Mouse (Mus musculus) liver, adult 2 months (tissue): ENCODE data around the gene Aebp2. TPM values are rescaled to one million over a fixed set of nuclear protein-coding genes. Genes with fewer than 3 reads are reported as not detected.

Source experiments
- DNase-seq: peaks from one replicate; pipeline ENCODE4 v3.0.0-alpha.2; 2011; ENCODE audit warnings: low read depth, low spot score; ENCODE audit errors: extremely low read depth
- H3K27ac ChIP-seq: fragments of 200-500 bp; replicated peaks from 2 replicates; pipeline ENCODE4 v1.5.1; 2012; ENCODE audit warnings: low read depth, mild to moderate bottlenecking, control low read depth, inconsistent platforms, low read length; ENCODE audit not compliant: insufficient read depth
- H3K27me3 ChIP-seq: fragments of 200-500 bp; 2 replicates; pipeline ENCODE4 v1.6.1; 2012; ENCODE audit warnings: mild to moderate bottlenecking, moderate library complexity, low read length, inconsistent platforms; ENCODE audit not compliant: control insufficient read depth, insufficient read depth
- H3K36me3 ChIP-seq: fragments of 200-500 bp; 2 replicates; pipeline ENCODE4 v1.6.1; 2012; ENCODE audit warnings: low read length, inconsistent platforms; ENCODE audit not compliant: control insufficient read depth, insufficient read depth
- H3K4me1 ChIP-seq: fragments of 200-500 bp; 2 replicates; pipeline ENCODE4 v1.6.1; 2011; ENCODE audit warnings: low read length; ENCODE audit not compliant: control insufficient read depth, insufficient read depth
- H3K4me3 ChIP-seq: fragments of 200-500 bp; 2 replicates; pipeline ENCODE4 v1.5.1; 2011; ENCODE audit warnings: low read depth, mild to moderate bottlenecking, control low read depth, low read length, moderate library complexity; ENCODE audit not compliant: insufficient read depth
- H3K79me2 ChIP-seq: fragments of 200-500 bp; 2 replicates; pipeline ENCODE4 v1.6.1; 2012; ENCODE audit warnings: inconsistent platforms, mild to moderate bottlenecking, low read length, moderate library complexity; ENCODE audit not compliant: control insufficient read depth, insufficient read depth
- H3K9ac ChIP-seq: fragments of 200-500 bp; 2 replicates; pipeline ENCODE4 v1.6.1; 2012; ENCODE audit warnings: low read depth, mild to moderate bottlenecking, control low read depth, inconsistent platforms, low read length
- CTCF ChIP-seq: fragments of 200-500 bp; IDR thresholded peaks from 2 replicates; pipeline ENCODE4 v1.5.1; 2011; ENCODE audit warnings: low read depth, low read length, control low read depth
- POLR2A ChIP-seq: fragments of 200-500 bp; IDR thresholded peaks from 2 replicates; pipeline ENCODE4 v1.6.1; 2011; ENCODE audit warnings: low read length, control low read depth; ENCODE audit not compliant: insufficient read depth; ENCODE audit errors: extremely low read depth
- WGBS: fragments of 180-500 bp; shearing (Covaris S2); methylation state at CpG from one replicate; pipeline ENCODE4 v1.1.7; 2018; 5-methylcytosine and 5-hydroxymethylcytosine counted together
- polyA plus RNA-seq: library from polyadenylated mRNA; depleted of rRNA; stranded (reverse); fragments of >200 nt; gene quantifications from 2 replicates; pipeline ENCODE4 v1.2.3, GENCODE M21; 2012
- total RNA-seq: library from RNA; depleted of rRNA; stranded (reverse); fragments of >200 nt; gene quantifications from 2 replicates; pipeline ENCODE4 v1.2.3, GENCODE M21; 2014

Gene Aebp2
- total and polyA plus RNA-seq, 2 experiments = 10.0 to 13.5 TPM

- Histone ChIP-seq H3K4me3 (no peak overlapping the region), H3K36me3 (peaks cover 24% of the 10 kb centered on the region), H3K4me1 (no peaks in the 10 kb centered on the region), H3K27ac (no peak overlapping the region), H3K79me2 (no peaks in the 10 kb centered on the region), H3K9ac (no peak overlapping the region), H3K27me3 (no peaks in the 10 kb centered on the region)
- DNase-seq = no peak
- WGBS = 97% methylated on average over 7 of the region's 7 CpGs
- TF ChIP-seq CTCF = no peak
- TF ChIP-seq POLR2A = no peak
These were observed 29.5 kb downstream of the Aebp2 start for GRCm38 (mm10) chr6:140651923-140652322.

- TF ChIP-seq POLR2A (no peak), CTCF (no peak)
- H3K4me1 ChIP-seq = peaks cover under 1% of the 10 kb centered on the region; the same call in 1 of the 2 replicates
- DNase-seq = no peak
- H3K27ac ChIP-seq = no peak overlapping the region
- no peaks in the 10 kb centered on the region for H3K79me2 ChIP-seq
- H3K27me3 ChIP-seq = no peaks in the 10 kb centered on the region
- H3K4me3 ChIP-seq = no peak overlapping the region
- 97% methylated on average over 7 of the region's 7 CpGs for WGBS
- H3K36me3 ChIP-seq = peaks cover 11% of the 10 kb centered on the region; the same call in 1 of the 2 replicates
- no peak overlapping the region for H3K9ac ChIP-seq
These were observed 33.0 kb downstream of the Aebp2 start for GRCm38 (mm10) chr6:140655451-140655850.

GRCm38 (mm10) chr6:140656991-140657390, 34.5 kb downstream of the Aebp2 start:
- TF ChIP-seq CTCF (no peak), POLR2A (no peak)
- H3K36me3 ChIP-seq = peaks cover 8% of the 10 kb centered on the region; the same call in 1 of the 2 replicates
- DNase-seq = no peak
- no peak overlapping the region for H3K4me3 ChIP-seq
- no peaks in the 10 kb centered on the region for H3K27me3 ChIP-seq
- H3K9ac ChIP-seq = no peak overlapping the region
- no peaks in the 10 kb centered on the region for H3K79me2 ChIP-seq
- H3K27ac ChIP-seq = no peak overlapping the region
- H3K4me1 ChIP-seq = peaks cover 5% of the 10 kb centered on the region
- 100% methylated on average over 3 of the region's 3 CpGs for WGBS

GRCm38 (mm10) chr6:140657920-140658522, 35.6 kb downstream of the Aebp2 start:
- 89% methylated on average over 3 of the region's 3 CpGs for WGBS
- no peak for DNase-seq
- H3K27ac ChIP-seq = no peak overlapping the region
- H3K4me1 ChIP-seq = peaks cover 5% of the 10 kb centered on the region
- H3K9ac ChIP-seq = no peak overlapping the region
- H3K4me3 ChIP-seq = no peak overlapping the region
- peaks cover 6% of the 10 kb centered on the region; the same call in 1 of the 2 replicates for H3K36me3 ChIP-seq
- TF ChIP-seq CTCF = no peak
- no peak for TF ChIP-seq POLR2A
- H3K79me2 ChIP-seq = no peaks in the 10 kb centered on the region
- H3K27me3 ChIP-seq = no peaks in the 10 kb centered on the region

GRCm38 (mm10) chr6:140661111-140661510, 38.6 kb downstream of the Aebp2 start:
- no peak for TF ChIP-seq CTCF
- no peak for TF ChIP-seq POLR2A
- H3K27me3 ChIP-seq = no peaks in the 10 kb centered on the region
- H3K79me2 ChIP-seq = no peaks in the 10 kb centered on the region
- H3K4me3 ChIP-seq = no peak overlapping the region
- no peaks in the 10 kb centered on the region for H3K36me3 ChIP-seq
- 40% methylated on average over 10 of the region's 10 CpGs for WGBS
- H3K27ac ChIP-seq = peak overlapping the region; percentile 49
- peak; percentile 87 for DNase-seq
- H3K4me1 ChIP-seq = peaks cover 5% of the 10 kb centered on the region
- H3K9ac ChIP-seq = no peak overlapping the region

- 86% methylated on average over 7 of the region's 7 CpGs for WGBS
- TF ChIP-seq CTCF (no peak), POLR2A (no peak)
- H3K36me3 ChIP-seq = no peaks in the 10 kb centered on the region
These were observed 39.3 kb downstream of the Aebp2 start for GRCm38 (mm10) chr6:140661777-140662176.

More at GRCm38 (mm10) chr6:140661777-140662176, 39.3 kb downstream of the Aebp2 start:
- DNase-seq = no peak
- H3K4me3 ChIP-seq = no peak overlapping the region
- no peaks in the 10 kb centered on the region for H3K27me3 ChIP-seq
- no peaks in the 10 kb centered on the region for H3K79me2 ChIP-seq
- H3K27ac ChIP-seq = no peak overlapping the region
- peaks cover 5% of the 10 kb centered on the region for H3K4me1 ChIP-seq
- no peak overlapping the region for H3K9ac ChIP-seq
